Mouse (Mus musculus) forebrain, embryonic 10.5 days (tissue): ENCODE data around the gene Arhgef26. TPM values are rescaled to one million over a fixed set of nuclear protein-coding genes. Genes with fewer than 3 reads are reported as not detected.

Experiments
- DNase-seq: peaks from one replicate; pipeline ENCODE4 v3.0.0-alpha.2; 2017; ENCODE audit warnings: low spot score; ENCODE audit errors: extremely low spot score
- H3K27ac ChIP-seq: fragments of 300-500 bp; sonication (generic); 2 replicates; pipeline ENCODE4 v1.5.1; 2016; ENCODE audit warnings: mild to moderate bottlenecking
- H3K27me3 ChIP-seq: fragments of 300-500 bp; sonication (generic); 2 replicates; pipeline ENCODE4 v1.6.1; 2016; ENCODE audit warnings: mild to moderate bottlenecking; ENCODE audit not compliant: poor library complexity, severe bottlenecking
- H3K36me3 ChIP-seq: fragments of 300-500 bp; sonication (generic); replicated peaks from 2 replicates; pipeline ENCODE4 v1.6.1; 2016; ENCODE audit warnings: mild to moderate bottlenecking, moderate library complexity
- H3K4me1 ChIP-seq: fragments of 300-500 bp; sonication (generic); 2 replicates; pipeline ENCODE4 v1.6.1; 2016
- H3K4me3 ChIP-seq: fragments of 300-500 bp; sonication (generic); 2 replicates; pipeline ENCODE4 v1.5.1; 2016; ENCODE audit warnings: mild to moderate bottlenecking, moderate library complexity
- H3K9me3 ChIP-seq: fragments of 300-500 bp; sonication (generic); 2 replicates; pipeline ENCODE4 v1.6.1; 2016; ENCODE audit warnings: mild to moderate bottlenecking, moderate library complexity
- WGBS: fragments of 180-500 bp; shearing (Covaris S2); methylation state at CpG from one replicate; pipeline ENCODE4 v1.1.7; 2016; 5-methylcytosine and 5-hydroxymethylcytosine counted together
- polyA plus RNA-seq: library from polyadenylated mRNA; unstranded; fragments of >200 nt; fragmentation: Nextera tagmentation; extraction: Ambion mirVana; gene quantifications from 2 replicates; pipeline ENCODE4 v1.2.1, GENCODE M21; 2016

Arhgef26 gene
- polyA plus RNA-seq, 1 experiment from 2014 or later: 7.5 TPM

GRCm38 (mm10) chr3:62395368-62395767 lies 57.2 kb downstream of the Arhgef26 start:
- Histone ChIP-seq H3K27me3 (no peaks in the 10 kb centered on the region), H3K36me3 (no peaks in the 10 kb centered on the region), H3K9me3 (no peaks in the 10 kb centered on the region), H3K4me1 (peaks cover 17% of the 10 kb centered on the region), H3K27ac (0 out of 2 replicates have a peak overlapping the region, but pooled peaks have one; percentile 35), H3K4me3 (no peak overlapping the region)
- 81% methylated on average over 5 of the region's 5 CpGs for WGBS
- no peak for DNase-seq

GRCm38 (mm10) chr3:62396109-62396508 lies 58.0 kb downstream of the Arhgef26 start:
- no peak for DNase-seq

GRCm38 (mm10) chr3:62398094-62398493 lies 60.0 kb downstream of the Arhgef26 start:
- no peak overlapping the region for H3K27ac ChIP-seq

More at GRCm38 (mm10) chr3:62396109-62396508, 58.0 kb downstream of the Arhgef26 start:
- peaks cover 17% of the 10 kb centered on the region for H3K4me1 ChIP-seq
- no peak overlapping the region for H3K27ac ChIP-seq
- H3K4me3 ChIP-seq: no peak overlapping the region
- H3K27me3 ChIP-seq: no peaks in the 10 kb centered on the region
- 73% methylated on average over 5 of the region's 5 CpGs for WGBS
- no peaks in the 10 kb centered on the region for H3K36me3 ChIP-seq
- no peaks in the 10 kb centered on the region for H3K9me3 ChIP-seq

GRCm38 (mm10) chr3:62399826-62400746 lies 61.9 kb downstream of the Arhgef26 start:
- Histone ChIP-seq H3K4me3 (no peak overlapping the region), H3K9me3 (no peaks in the 10 kb centered on the region), H3K27ac (no peak overlapping the region), H3K27me3 (no peaks in the 10 kb centered on the region), H3K4me1 (peaks cover 15% of the 10 kb centered on the region), H3K36me3 (no peaks in the 10 kb centered on the region)
- WGBS: 89% methylated on average over 12 of the region's 12 CpGs
- no peak for DNase-seq

More at GRCm38 (mm10) chr3:62398094-62398493, 60.0 kb downstream of the Arhgef26 start:
- Histone ChIP-seq H3K4me1 (peaks cover 17% of the 10 kb centered on the region), H3K4me3 (no peak overlapping the region), H3K27me3 (no peaks in the 10 kb centered on the region), H3K36me3 (no peaks in the 10 kb centered on the region), H3K9me3 (no peaks in the 10 kb centered on the region)
- DNase-seq: no peak

- Histone ChIP-seq H3K27ac (no peak overlapping the region), H3K27me3 (no peaks in the 10 kb centered on the region), H3K9me3 (no peaks in the 10 kb centered on the region), H3K36me3 (no peaks in the 10 kb centered on the region), H3K4me3 (no peak overlapping the region), H3K4me1 (peaks cover 9% of the 10 kb centered on the region)
- DNase-seq: no peak
- 96% methylated on average over 2 of the region's 2 CpGs for WGBS
Observed at GRCm38 (mm10) chr3:62402466-62402865, 64.3 kb downstream of the Arhgef26 start.

- WGBS: 73% methylated on average over 7 of the region's 7 CpGs
- DNase-seq: no peak
- H3K9me3 ChIP-seq: no peaks in the 10 kb centered on the region
- no peaks in the 10 kb centered on the region for H3K27me3 ChIP-seq
- H3K4me1 ChIP-seq: peaks cover 18% of the 10 kb centered on the region
- peak overlapping the region; percentile 9; the same call in 1 of the 2 replicates for H3K27ac ChIP-seq
- H3K4me3 ChIP-seq: no peak overlapping the region
- no peaks in the 10 kb centered on the region for H3K36me3 ChIP-seq
Observed at GRCm38 (mm10) chr3:62404477-62405246, 66.5 kb downstream of the Arhgef26 start.

GRCm38 (mm10) chr3:62409555-62410182 lies 71.5 kb downstream of the Arhgef26 start:
- H3K27me3 ChIP-seq: no peaks in the 10 kb centered on the region
- DNase-seq: no peak
- H3K9me3 ChIP-seq: no peaks in the 10 kb centered on the region
- H3K4me3 ChIP-seq: no peak overlapping the region
- 41% methylated on average over 8 of the region's 8 CpGs for WGBS
- H3K4me1 ChIP-seq: peaks cover 24% of the 10 kb centered on the region
- H3K27ac ChIP-seq: no peak overlapping the region
- no peaks in the 10 kb centered on the region for H3K36me3 ChIP-seq

GRCm38 (mm10) chr3:62410491-62410890 lies 72.3 kb downstream of the Arhgef26 start:
- 72% methylated on average over 4 of the region's 4 CpGs for WGBS
- no peaks in the 10 kb centered on the region for H3K36me3 ChIP-seq
- no peak for DNase-seq
- H3K9me3 ChIP-seq: no peaks in the 10 kb centered on the region
- H3K4me1 ChIP-seq: peaks cover 18% of the 10 kb centered on the region
- H3K27me3 ChIP-seq: no peaks in the 10 kb centered on the region
- H3K4me3 ChIP-seq: no peak overlapping the region
- no peak overlapping the region for H3K27ac ChIP-seq

GRCm38 (mm10) chr3:62412704-62413103 lies 74.6 kb downstream of the Arhgef26 start:
- Histone ChIP-seq H3K27ac (no peak overlapping the region), H3K9me3 (no peaks in the 10 kb centered on the region), H3K27me3 (no peaks in the 10 kb centered on the region), H3K4me1 (peaks cover 18% of the 10 kb centered on the region), H3K4me3 (no peak overlapping the region), H3K36me3 (no peaks in the 10 kb centered on the region)
- no peak for DNase-seq
- WGBS: 91% methylated on average over 7 of the region's 7 CpGs

GRCm38 (mm10) chr3:62414926-62415325 lies 76.8 kb downstream of the Arhgef26 start:
- Histone ChIP-seq H3K4me1 (peaks cover 6% of the 10 kb centered on the region), H3K9me3 (no peaks in the 10 kb centered on the region), H3K4me3 (no peak overlapping the region), H3K36me3 (no peaks in the 10 kb centered on the region), H3K27ac (no peak overlapping the region), H3K27me3 (no peaks in the 10 kb centered on the region)
- WGBS: 87% methylated on average over 4 of the region's 4 CpGs
- DNase-seq: no peak

- DNase-seq: no peak
- Histone ChIP-seq H3K4me3 (no peak overlapping the region), H3K36me3 (peaks cover 6% of the 10 kb centered on the region), H3K27me3 (no peaks in the 10 kb centered on the region), H3K4me1 (no peaks in the 10 kb centered on the region), H3K27ac (no peak overlapping the region), H3K9me3 (no peaks in the 10 kb centered on the region)
- 98% methylated on average over 6 of the region's 6 CpGs for WGBS
Observed at GRCm38 (mm10) chr3:62417458-62417857, 79.3 kb downstream of the Arhgef26 start.

GRCm38 (mm10) chr3:62418387-62419138 lies 80.4 kb downstream of the Arhgef26 start:
- H3K27ac ChIP-seq: no peak overlapping the region
- WGBS: 95% methylated on average over 6 of the region's 6 CpGs
- H3K4me1 ChIP-seq: no peaks in the 10 kb centered on the region
- H3K36me3 ChIP-seq: peaks cover 6% of the 10 kb centered on the region
- DNase-seq: no peak
- H3K9me3 ChIP-seq: no peaks in the 10 kb centered on the region
- no peaks in the 10 kb centered on the region for H3K27me3 ChIP-seq
- no peak overlapping the region for H3K4me3 ChIP-seq
